Mouse (Mus musculus): Measurements from ENCODE around the gene Qsox1.

DNA sequence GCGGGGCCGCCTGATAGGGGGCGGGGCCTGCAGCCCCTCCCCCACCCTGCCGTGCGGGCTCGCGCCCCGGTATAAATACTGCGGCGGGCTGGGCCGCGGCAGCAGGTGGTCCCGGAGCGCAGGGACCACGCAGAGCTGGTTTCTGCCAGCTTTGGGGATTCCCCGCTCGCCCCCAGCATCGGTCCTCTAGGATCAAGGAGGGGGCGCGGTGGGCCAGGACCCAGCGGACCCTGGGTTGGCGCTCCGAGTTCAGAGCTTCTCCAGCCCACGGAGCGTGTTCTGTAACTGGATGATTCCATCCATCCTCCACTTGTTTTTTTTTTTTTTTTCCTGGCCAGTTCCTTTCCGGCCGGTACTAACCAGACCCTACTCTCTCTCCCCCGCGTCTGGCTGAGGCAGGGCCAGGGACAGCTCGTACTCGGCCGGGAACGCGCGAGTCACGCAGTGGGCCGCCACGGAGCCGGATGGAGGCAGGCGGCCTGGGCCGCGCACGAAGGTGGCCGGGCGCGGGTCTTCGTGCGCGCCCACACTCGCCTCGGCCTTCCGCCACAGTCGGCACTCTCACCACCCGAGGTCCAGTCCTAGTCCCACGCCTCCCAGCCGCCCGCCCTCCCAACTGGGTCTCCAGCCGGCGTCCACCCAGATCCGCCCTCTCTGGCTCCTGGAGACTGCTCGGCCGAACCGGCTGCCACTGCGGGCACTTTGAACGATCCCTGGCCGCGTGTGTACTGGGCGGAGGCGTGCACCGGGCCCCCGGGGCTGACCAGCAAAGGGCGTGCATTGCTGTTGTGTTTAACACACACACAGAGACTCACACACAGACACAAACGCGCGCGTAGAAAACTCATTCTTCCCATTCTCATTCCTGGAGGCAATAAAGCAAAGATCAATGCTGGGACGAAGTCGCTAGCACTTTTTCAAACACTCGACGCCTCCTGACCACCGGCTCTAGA lies 70.0 kb downstream of the Qsox1 start:
- TF ChIP-seq GATA1 (IDR thresholded peaks at IDR 0.05; ENCODE audit: borderline replicate concordance, low read length) (no peak), FLI1 (IDR thresholded peaks at IDR 0.05; ENCODE audit: low read length) (no peak)
